Mouse (Mus musculus): ENCODE measurements around the gene Ank2.

DNA sequence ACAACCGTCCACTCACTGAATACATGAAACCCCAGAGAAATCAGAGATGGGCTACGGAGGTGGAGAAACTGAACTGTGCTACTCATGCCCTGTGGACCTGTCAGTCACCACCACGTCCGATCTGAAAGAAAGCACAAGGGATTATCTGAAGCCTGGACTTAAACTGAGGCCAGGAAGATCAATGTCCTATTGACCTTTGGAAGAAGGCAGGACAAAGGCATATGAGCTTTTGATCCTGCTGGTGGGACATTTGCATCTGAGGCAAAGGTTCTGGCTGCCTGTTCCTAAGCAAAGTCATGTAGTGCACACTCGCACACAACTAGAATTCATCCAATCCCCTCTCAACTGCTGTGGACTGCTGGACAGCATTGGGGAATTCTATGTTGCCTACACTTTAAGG, 558.7 kb downstream of the Ank2 start:
- TF ChIP-seq CTCF (IDR thresholded peaks at IDR 0.05; ENCODE audit: low read depth): no peak
- no peak for TF ChIP-seq EP300 (IDR thresholded peaks at IDR 0.05; ENCODE audit: low read depth)

Data from liver, postnatal 0 days (tissue).